Mouse (Mus musculus) forebrain, postnatal 0 days (tissue): Measurements from ENCODE around the gene 1700017N19Rik. TPM values are rescaled to one million over a fixed set of nuclear protein-coding genes. Genes with fewer than 3 reads are reported as not detected.

Experiments used
- ATAC-seq: fragments of 200-750 bp; cut with Nextera tagmentation; 2 replicates; pipeline ENCODE4 v1.8.0; 2017; ENCODE audit warnings: mild to moderate bottlenecking, moderate library complexity
- DNase-seq: peaks from one replicate; pipeline ENCODE4 v3.0.0-alpha.2; 2015
- H3K27ac ChIP-seq: fragments of 300-500 bp; sonication (generic); 2 replicates; pipeline ENCODE4 v1.5.1; 2014; ENCODE audit warnings: low read depth, mild to moderate bottlenecking, antibody characterized with exemption, low read length, moderate library complexity, mixed read lengths
- H3K27me3 ChIP-seq: fragments of 300-500 bp; sonication (generic); 2 replicates; pipeline ENCODE4 v1.6.1; 2014; ENCODE audit warnings: mild to moderate bottlenecking, low read length, mixed read lengths; ENCODE audit not compliant: insufficient read depth
- H3K36me3 ChIP-seq: fragments of 300-500 bp; sonication (generic); 2 replicates; pipeline ENCODE4 v1.6.1; 2014; ENCODE audit warnings: mild to moderate bottlenecking, moderate library complexity; ENCODE audit not compliant: insufficient read depth
- H3K4me1 ChIP-seq: fragments of 300-500 bp; sonication (generic); 2 replicates; pipeline ENCODE4 v1.6.1; 2014; ENCODE audit warnings: antibody characterized with exemption; ENCODE audit not compliant: insufficient read depth
- H3K4me2 ChIP-seq: fragments of 300-500 bp; sonication (generic); 2 replicates; pipeline ENCODE4 v1.6.1; 2014; ENCODE audit warnings: low read depth, mild to moderate bottlenecking, moderate library complexity
- H3K4me3 ChIP-seq: fragments of 300-500 bp; sonication (generic); 2 replicates; pipeline ENCODE4 v1.5.1; 2014; ENCODE audit warnings: low read depth, low read length, mixed read lengths
- H3K9ac ChIP-seq: fragments of 300-500 bp; sonication (generic); 2 replicates; pipeline ENCODE4 v1.6.1; 2014; ENCODE audit warnings: mild to moderate bottlenecking
- H3K9me3 ChIP-seq: fragments of 300-500 bp; sonication (generic); 2 replicates; pipeline ENCODE4 v1.6.1; 2016; ENCODE audit warnings: low read length
- CTCF ChIP-seq: sonication (generic); IDR thresholded peaks from 2 replicates; pipeline ENCODE4 v1.5.1; 2016; ENCODE audit warnings: antibody characterized with exemption, control low read depth, low read depth
- WGBS: fragments of 180-500 bp; shearing (Covaris S2); extraction: QIAGEN DNeasy Blood & Tissue Kit; methylation state at CpG from one replicate; pipeline ENCODE4 v1.1.7; 2014; 5-methylcytosine and 5-hydroxymethylcytosine counted together
- polyA plus RNA-seq: library from polyadenylated mRNA; unstranded; fragments of >200 nt; fragmentation: Nextera tagmentation; extraction: Ambion mirVana; gene quantifications from 2 replicates; pipeline ENCODE4 v1.2.1, GENCODE M21; 2015
- total RNA-seq: library from RNA; depleted of rRNA; stranded (reverse); fragments of >200 nt; gene quantifications from 2 replicates; pipeline ENCODE4 v1.2.3, GENCODE M21; 2014; rRNA removed

1700017N19Rik gene
- total and polyA plus RNA-seq, 2 experiments from 2014 or later: 0.24 TPM; not detected in 1

DNA sequence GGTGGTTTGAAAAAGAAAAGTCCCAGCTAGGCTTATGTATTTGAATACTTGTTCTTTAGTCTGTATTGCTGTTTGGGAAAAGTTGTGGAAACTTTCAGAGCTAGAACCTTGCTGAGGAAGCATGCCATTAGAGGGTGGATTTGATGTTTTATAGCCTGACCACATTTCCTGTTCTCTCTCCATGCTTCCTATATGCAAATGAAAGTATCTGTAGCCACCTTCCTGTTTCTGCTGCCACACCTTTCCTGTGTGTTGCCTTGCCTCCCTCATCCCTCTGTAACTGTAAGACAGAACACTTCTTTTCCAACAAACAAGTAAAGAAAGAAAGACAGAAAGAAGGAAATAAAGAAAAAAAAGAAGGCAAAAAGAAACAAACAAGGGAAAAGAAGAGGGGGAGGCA is 63.9 kb downstream of the 1700017N19Rik start:
- Histone ChIP-seq H3K36me3 (no peaks in the 10 kb centered on the region), H3K4me3 (no peak overlapping the region), H3K27ac (no peak overlapping the region), H3K27me3 (no peaks in the 10 kb centered on the region), H3K4me1 (no peaks in the 10 kb centered on the region), H3K4me2 (no peak overlapping the region), H3K9me3 (no peaks in the 10 kb centered on the region), H3K9ac (no peak overlapping the region)
- no peak for ATAC-seq
- no peak for DNase-seq
- no peak for TF ChIP-seq CTCF

DNA sequence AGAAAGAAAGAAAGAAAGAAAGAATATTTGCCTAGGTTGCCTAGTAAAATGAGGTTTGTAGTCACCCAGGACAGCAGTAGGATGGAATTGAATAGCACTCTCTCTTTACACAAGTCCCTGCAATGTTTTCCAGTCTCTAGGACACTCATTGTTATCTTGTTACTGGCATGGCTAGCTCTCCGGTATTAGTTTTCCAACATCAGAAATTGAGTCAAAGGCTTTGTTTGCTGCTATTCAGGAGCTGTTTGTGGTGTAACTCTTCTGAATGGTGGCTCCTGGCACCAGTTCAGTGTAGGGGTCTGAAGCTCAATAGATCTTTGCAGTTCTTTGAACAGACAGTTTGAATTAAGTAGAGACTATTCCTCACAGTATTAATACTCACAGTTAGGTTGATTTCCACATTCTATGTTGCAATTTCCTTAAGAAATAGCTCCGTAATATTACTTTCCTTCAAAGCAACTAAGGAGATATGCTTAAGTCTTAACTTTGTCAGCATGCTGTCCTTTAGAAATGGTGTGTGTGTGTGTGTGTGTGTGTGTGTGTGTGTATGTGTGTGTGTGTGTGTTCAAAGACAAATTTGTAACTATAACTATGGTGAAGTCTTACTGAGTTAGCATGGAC is 71.8 kb downstream of the 1700017N19Rik start:
- no peaks in the 10 kb centered on the region for H3K9me3 ChIP-seq
- H3K36me3 ChIP-seq: no peaks in the 10 kb centered on the region
- ATAC-seq: peak; percentile 50
- no peak overlapping the region for H3K27ac ChIP-seq
- H3K9ac ChIP-seq: no peak overlapping the region
- no peak overlapping the region for H3K4me2 ChIP-seq
- DNase-seq: no peak
- no peak for TF ChIP-seq CTCF
- 32% methylated on average over 2 of the region's 2 CpGs for WGBS
- H3K27me3 ChIP-seq: no peaks in the 10 kb centered on the region
- H3K4me1 ChIP-seq: no peaks in the 10 kb centered on the region
- H3K4me3 ChIP-seq: no peak overlapping the region

Other genes starting within 250 kb of the 1700017N19Rik start
- not detected in 2 replicates for gene Gm4302, start 249.6 kb upstream of the 1700017N19Rik start, total RNA-seq
- gene Gm4302, start 249.6 kb upstream of the 1700017N19Rik start, polyA plus RNA-seq: not detected in 2 replicates
- gene Gm4303, start 244.5 kb upstream of the 1700017N19Rik start, total RNA-seq: not detected in 2 replicates
- gene Gm4303, start 244.5 kb upstream of the 1700017N19Rik start, polyA plus RNA-seq: not detected in 2 replicates
- not detected in 2 replicates for gene Gm4305, start 239.4 kb upstream of the 1700017N19Rik start, total RNA-seq
- not detected in 2 replicates for gene Gm4305, start 239.4 kb upstream of the 1700017N19Rik start, polyA plus RNA-seq
- not detected in 2 replicates for gene Gm4307, start 229.1 kb upstream of the 1700017N19Rik start, total RNA-seq
- gene Gm4307, start 229.1 kb upstream of the 1700017N19Rik start, polyA plus RNA-seq: not detected in 2 replicates
- not detected in 2 replicates for gene Gm4312, start 207.9 kb upstream of the 1700017N19Rik start, total RNA-seq
- not detected in 2 replicates for gene Gm4312, start 207.9 kb upstream of the 1700017N19Rik start, polyA plus RNA-seq
- 11.1 and 14.2 TPM in 2 replicates for gene Tmtc3, start 103.1 kb upstream of the 1700017N19Rik start, total RNA-seq
- gene Tmtc3, start 103.1 kb upstream of the 1700017N19Rik start, polyA plus RNA-seq: 2.8 and 4.8 TPM in 2 replicates
- 6.0 and 8.0 TPM in 2 replicates for gene Cep290, start 102.9 kb upstream of the 1700017N19Rik start, total RNA-seq
- gene Cep290, start 102.9 kb upstream of the 1700017N19Rik start, polyA plus RNA-seq: 2.2 and 4.0 TPM in 2 replicates
- 18.5 and 24.9 TPM in 2 replicates for gene 4930430F08Rik, start 61 bp upstream of the 1700017N19Rik start, total RNA-seq
- gene 4930430F08Rik, start 61 bp upstream of the 1700017N19Rik start, polyA plus RNA-seq: 11.5 and 14.3 TPM in 2 replicates